Mouse (Mus musculus) lung, embryonic 15.5 days (tissue): Measurements from ENCODE around the gene Hist1h3c. TPM values are rescaled to one million over a fixed set of nuclear protein-coding genes. Genes with fewer than 3 reads are reported as not detected.
A peak's percentile ranks its signal among the peaks of the same experiment; 100 is the strongest.
"Not testable (repeated sequence)": the region's sequence is repeated elsewhere in the genome, so short reads cannot be mapped to it uniquely, and the experiment has no call there.

ENCODE experiments used
- ATAC-seq: fragments of 200-750 bp; cut with Nextera tagmentation; 2 replicates; pipeline ENCODE4 v1.8.0; 2017; ENCODE audit warnings: moderate number of reproducible peaks, borderline replicate concordance; ENCODE audit not compliant: low FRiP score, low TSS enrichment; ENCODE audit errors: extremely low read depth
- H3K27ac ChIP-seq: fragments of 300-500 bp; sonication (generic); 2 replicates; pipeline ENCODE4 v1.5.1; 2015; ENCODE audit warnings: moderate library complexity, mild to moderate bottlenecking, inconsistent platforms
- H3K27me3 ChIP-seq: fragments of 300-500 bp; sonication (generic); 2 replicates; pipeline ENCODE4 v1.6.1; 2015; ENCODE audit warnings: inconsistent platforms
- H3K36me3 ChIP-seq: fragments of 300-500 bp; sonication (generic); 2 replicates; pipeline ENCODE4 v1.6.1; 2015; ENCODE audit warnings: inconsistent platforms
- H3K4me1 ChIP-seq: fragments of 300-500 bp; sonication (generic); 2 replicates; pipeline ENCODE4 v1.6.1; 2015; ENCODE audit warnings: inconsistent platforms
- H3K4me2 ChIP-seq: fragments of 300-500 bp; sonication (generic); 2 replicates; pipeline ENCODE4 v1.6.1; 2015; ENCODE audit warnings: inconsistent platforms, mild to moderate bottlenecking, moderate library complexity
- H3K4me3 ChIP-seq: fragments of 300-500 bp; sonication (generic); 2 replicates; pipeline ENCODE4 v1.5.1; 2015; ENCODE audit warnings: mild to moderate bottlenecking, inconsistent platforms
- H3K9ac ChIP-seq: fragments of 300-500 bp; sonication (generic); 2 replicates; pipeline ENCODE4 v1.6.1; 2015; ENCODE audit warnings: inconsistent platforms
- H3K9me3 ChIP-seq: fragments of 300-500 bp; sonication (generic); 2 replicates; pipeline ENCODE4 v1.6.1; 2016; ENCODE audit warnings: inconsistent platforms
- WGBS: fragments of 180-500 bp; shearing (Covaris S2); methylation state at CpG from one replicate; pipeline ENCODE4 v1.1.7; 2015; 5-methylcytosine and 5-hydroxymethylcytosine counted together
- polyA plus RNA-seq: library from polyadenylated mRNA; unstranded; fragments of >200 nt; fragmentation: Nextera tagmentation; extraction: Ambion mirVana; gene quantifications from 2 replicates; pipeline ENCODE4 v1.2.1, GENCODE M21; 2015

Hist1h3c gene
- 12.0 and 13.7 TPM in 2 replicates for polyA plus RNA-seq

- Histone ChIP-seq H3K27me3 (no peaks in the 10 kb centered on the region), H3K4me1 (peaks cover 26% of the 10 kb centered on the region), H3K9me3 (no peaks in the 10 kb centered on the region), H3K4me2 (peak within 1 kb of the TSS; percentile 63), H3K9ac (peak within 1 kb of the TSS; percentile 55), H3K4me3 (peak within 1 kb of the TSS; percentile 36), H3K36me3 (no peaks in the 10 kb centered on the region), H3K27ac (peak within 1 kb of the TSS; percentile 98)
- peak; percentile 69 for ATAC-seq
- WGBS, result under 1% methylated on average over 26 of the region's 28 CpGs
Measured at GRCm38 (mm10) chr13:23745381-23746161, at the start of gene Hist1h3c. TSS of gene Hist1h3c (minus strand) at chr13:23745602.

GRCm38 (mm10) chr13:23792520-23792919 is 47.1 kb upstream of the Hist1h3c start:
- Histone ChIP-seq H3K27me3 (no peaks in the 10 kb centered on the region), H3K9ac (no peak overlapping the region), H3K36me3 (no peaks in the 10 kb centered on the region), H3K9me3 (no peaks in the 10 kb centered on the region), H3K27ac (no peak overlapping the region), H3K4me3 (no peak overlapping the region), H3K4me1 (no peaks in the 10 kb centered on the region), H3K4me2 (no peak overlapping the region)
- no peak for ATAC-seq
- WGBS, result 34% methylated on average over 2 of the region's 2 CpGs

- H3K4me1 ChIP-seq, result no peaks in the 10 kb centered on the region
- H3K9me3 ChIP-seq, result no peaks in the 10 kb centered on the region
- no peak overlapping the region for H3K9ac ChIP-seq
- WGBS, result 67% methylated on average over 4 of the region's 4 CpGs
- H3K4me3 ChIP-seq, result no peak overlapping the region
- no peak overlapping the region for H3K27ac ChIP-seq
- no peak for ATAC-seq
- H3K36me3 ChIP-seq, result no peaks in the 10 kb centered on the region
- no peak overlapping the region for H3K4me2 ChIP-seq
- no peaks in the 10 kb centered on the region for H3K27me3 ChIP-seq
Measured at GRCm38 (mm10) chr13:23779025-23779424, 33.6 kb upstream of the Hist1h3c start.

- no peak overlapping the region for H3K4me3 ChIP-seq
- no peak overlapping the region for H3K9ac ChIP-seq
- H3K4me2 ChIP-seq, result no peak overlapping the region
- no peaks in the 10 kb centered on the region for H3K9me3 ChIP-seq
- no peaks in the 10 kb centered on the region for H3K36me3 ChIP-seq
- H3K27me3 ChIP-seq, result no peaks in the 10 kb centered on the region
- H3K27ac ChIP-seq, result no peak overlapping the region
- H3K4me1 ChIP-seq, result no peaks in the 10 kb centered on the region
- 91% methylated on average over 7 of the region's 7 CpGs for WGBS
- no peak for ATAC-seq
Measured at GRCm38 (mm10) chr13:23778339-23778738, 32.9 kb upstream of the Hist1h3c start.

- H3K36me3 ChIP-seq, result no peaks in the 10 kb centered on the region
- H3K27ac ChIP-seq, result no peak overlapping the region
- H3K4me2 ChIP-seq, result peak overlapping the region; percentile 49
- no peak overlapping the region for H3K9ac ChIP-seq
- H3K4me3 ChIP-seq, result peak overlapping the region; percentile 15; the same call in 1 of the 2 replicates
- ATAC-seq, result peak; percentile 90; the same call in 1 of the 2 replicates
- WGBS, result 19% methylated on average over 21 of the region's 21 CpGs
- H3K9me3 ChIP-seq, result no peaks in the 10 kb centered on the region
- H3K27me3 ChIP-seq, result no peaks in the 10 kb centered on the region
- peaks cover 10% of the 10 kb centered on the region for H3K4me1 ChIP-seq
Measured at GRCm38 (mm10) chr13:23772561-23773313, 27.3 kb upstream of the Hist1h3c start.

- H3K9ac ChIP-seq, H3K36me3 ChIP-seq, H3K9me3 ChIP-seq, H3K4me2 ChIP-seq, H3K4me3 ChIP-seq, H3K27me3 ChIP-seq, ATAC-seq, H3K27ac ChIP-seq: not testable (repeated sequence)
- WGBS, result 84% methylated on average over 2 of the region's 2 CpGs
- peaks cover 14% of the 10 kb centered on the region for H3K4me1 ChIP-seq
Measured at GRCm38 (mm10) chr13:23769613-23770012, 24.2 kb upstream of the Hist1h3c start, which contains the start of gene Trim38. TSS of gene Trim38 (plus strand) at chr13:23769913.

GRCm38 (mm10) chr13:23768834-23769397 is 23.5 kb upstream of the Hist1h3c start:
- H3K27me3 ChIP-seq, result no peaks in the 10 kb centered on the region

GRCm38 (mm10) chr13:23766772-23767171 is 21.4 kb upstream of the Hist1h3c start:
- Histone ChIP-seq H3K27me3 (no peaks in the 10 kb centered on the region), H3K9ac (no peak overlapping the region), H3K9me3 (no peaks in the 10 kb centered on the region), H3K4me3 (no peak overlapping the region), H3K27ac (no peak overlapping the region), H3K4me1 (peaks cover 20% of the 10 kb centered on the region), H3K36me3 (no peaks in the 10 kb centered on the region), H3K4me2 (no peak overlapping the region)
- no peak for ATAC-seq

More at GRCm38 (mm10) chr13:23768834-23769397, 23.5 kb upstream of the Hist1h3c start:
- no peaks in the 10 kb centered on the region for H3K9me3 ChIP-seq
- 45% methylated on average over 5 of the region's 5 CpGs for WGBS
- H3K27ac ChIP-seq, result no peak overlapping the region
- no peak overlapping the region for H3K4me3 ChIP-seq
- H3K4me1 ChIP-seq, result peaks cover 21% of the 10 kb centered on the region
- H3K9ac ChIP-seq, result no peak overlapping the region
- H3K4me2 ChIP-seq, result no peak overlapping the region
- no peak for ATAC-seq
- no peaks in the 10 kb centered on the region for H3K36me3 ChIP-seq

GRCm38 (mm10) chr13:23765172-23765513 is 19.7 kb upstream of the Hist1h3c start:
- Histone ChIP-seq H3K4me2 (peak overlapping the region; percentile 62; the same call in 1 of the 2 replicates), H3K27ac (no peak overlapping the region; the same call in 1 of the 2 replicates), H3K9ac (no peak overlapping the region), H3K4me1 (peaks cover 19% of the 10 kb centered on the region), H3K27me3 (no peaks in the 10 kb centered on the region), H3K9me3 (no peaks in the 10 kb centered on the region), H3K36me3 (no peaks in the 10 kb centered on the region), H3K4me3 (no peak overlapping the region)
- WGBS, result 39% methylated on average over 1 of the region's 1 CpGs
- ATAC-seq, result no peak

GRCm38 (mm10) chr13:23764324-23765171 is 19.1 kb upstream of the Hist1h3c start:
- Histone ChIP-seq H3K36me3 (no peaks in the 10 kb centered on the region), H3K27ac (peak overlapping the region; percentile 97), H3K4me2 (peak overlapping the region; percentile 62), H3K27me3 (no peaks in the 10 kb centered on the region), H3K9me3 (no peaks in the 10 kb centered on the region), H3K4me1 (peaks cover 25% of the 10 kb centered on the region), H3K9ac (peak overlapping the region; percentile 59), H3K4me3 (peak overlapping the region; percentile 44)
- no peak for ATAC-seq
- 26% methylated on average over 12 of the region's 12 CpGs for WGBS
